Mouse (Mus musculus) cerebellum, adult 8-10 months (tissue): Measurements from ENCODE around the gene Smim7.

Experiments
- DNase-seq: peaks from one replicate; pipeline ENCODE4 v3.0.0; 2022

The Smim7 gene

GRCm38 (mm10) chr8:72570633-72571610 is at the start of gene Smim7:
Gene Smim7 (minus strand): TSS chr8:72571088.
- DNase-seq, result peak; percentile 98

GRCm38 (mm10) chr8:72590198-72590597 is 19.3 kb upstream of the Smim7 start:
- no peak for DNase-seq

GRCm38 (mm10) chr8:72589286-72589685 is 18.4 kb upstream of the Smim7 start:
- no peak for DNase-seq

GRCm38 (mm10) chr8:72588865-72589264 is 18.0 kb upstream of the Smim7 start:
- no peak for DNase-seq

- peak; percentile 23 for DNase-seq
These were observed 16.9 kb upstream of the Smim7 start for GRCm38 (mm10) chr8:72587806-72588205.

GRCm38 (mm10) chr8:72584390-72584789 is 13.5 kb upstream of the Smim7 start:
- no peak for DNase-seq

GRCm38 (mm10) chr8:72583056-72583771 is 12.3 kb upstream of the Smim7 start:
- no peak for DNase-seq

GRCm38 (mm10) chr8:72579374-72579773 is 8.5 kb upstream of the Smim7 start:
- DNase-seq, result no peak

- DNase-seq, result no peak
These were observed 7.1 kb upstream of the Smim7 start for GRCm38 (mm10) chr8:72577941-72578340.

- DNase-seq, result no peak
These were observed 6.4 kb upstream of the Smim7 start for GRCm38 (mm10) chr8:72577266-72577665.

GRCm38 (mm10) chr8:72575915-72576314 is 5.0 kb upstream of the Smim7 start:
- DNase-seq, result no peak

- DNase-seq, result no peak
These were observed 2.6 kb upstream of the Smim7 start for GRCm38 (mm10) chr8:72573450-72573849.

GRCm38 (mm10) chr8:72572507-72572906 is 1.6 kb upstream of the Smim7 start:
- DNase-seq, result peak; percentile 32

GRCm38 (mm10) chr8:72571611-72572473 is 954 bp upstream of the Smim7 start, which contains the start of gene Tmem38a:
Gene Tmem38a (plus strand): TSS chr8:72572055.
- DNase-seq, result peak; percentile 72

- no peak for DNase-seq
These were observed 4.9 kb downstream of the Smim7 start for GRCm38 (mm10) chr8:72565970-72566369.

GRCm38 (mm10) chr8:72561111-72561689 is 9.7 kb downstream of the Smim7 start:
- no peak for DNase-seq

GRCm38 (mm10) chr8:72555770-72556169 is 15.1 kb downstream of the Smim7 start:
- DNase-seq, result no peak

- no peak for DNase-seq
These were observed 21.5 kb downstream of the Smim7 start for GRCm38 (mm10) chr8:72549314-72549892.

GRCm38 (mm10) chr8:72548644-72549313 is 22.1 kb downstream of the Smim7 start:
- DNase-seq, result peak; percentile 36

- DNase-seq, result peak; percentile 95
These were observed 22.9 kb downstream of the Smim7 start, which contains the start of gene Med26 for GRCm38 (mm10) chr8:72547802-72548643. Gene Med26 (minus strand): TSS chr8:72548270.
